Mouse (Mus musculus): ENCODE measurements around the gene 3425401B19Rik.

3425401B19Rik gene

DNA sequence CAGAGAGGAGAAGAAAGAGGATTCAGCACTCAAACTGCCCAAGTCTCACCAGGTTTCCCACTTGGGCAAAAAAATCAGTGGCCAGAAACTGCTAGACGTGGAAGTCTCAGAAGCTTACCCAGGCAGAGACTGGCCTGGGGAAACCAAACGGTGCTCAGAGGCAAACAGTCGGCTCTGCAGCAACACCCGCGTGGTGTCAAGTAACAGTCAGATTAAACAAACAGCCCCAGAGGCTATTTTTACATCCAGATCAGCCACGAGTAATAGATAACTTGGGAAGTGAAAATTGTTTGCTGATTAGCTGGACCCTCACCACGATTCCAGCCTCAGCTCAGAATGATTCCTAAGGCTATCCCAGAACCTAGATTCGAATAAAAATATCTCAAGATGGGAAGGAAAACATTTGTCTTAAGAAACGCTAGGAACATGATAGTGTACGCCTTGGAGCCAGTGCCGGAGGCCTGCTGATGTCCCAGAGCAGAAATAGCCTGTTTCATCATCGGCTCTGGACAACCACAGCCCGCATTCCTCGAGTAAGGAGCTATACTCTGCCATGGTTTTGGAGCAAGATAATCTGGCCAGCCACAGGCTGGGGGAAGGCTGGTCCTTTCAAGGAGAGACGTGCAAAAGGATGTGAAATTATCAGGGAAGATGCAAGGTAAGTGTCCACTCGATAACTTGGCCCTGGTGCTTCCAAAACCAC lies at the start of gene 3425401B19Rik:
TSS of gene 3425401B19Rik (minus strand) at position 170 of the 703 bp plus-strand sequence.
- DNase-seq = no peak

DNA sequence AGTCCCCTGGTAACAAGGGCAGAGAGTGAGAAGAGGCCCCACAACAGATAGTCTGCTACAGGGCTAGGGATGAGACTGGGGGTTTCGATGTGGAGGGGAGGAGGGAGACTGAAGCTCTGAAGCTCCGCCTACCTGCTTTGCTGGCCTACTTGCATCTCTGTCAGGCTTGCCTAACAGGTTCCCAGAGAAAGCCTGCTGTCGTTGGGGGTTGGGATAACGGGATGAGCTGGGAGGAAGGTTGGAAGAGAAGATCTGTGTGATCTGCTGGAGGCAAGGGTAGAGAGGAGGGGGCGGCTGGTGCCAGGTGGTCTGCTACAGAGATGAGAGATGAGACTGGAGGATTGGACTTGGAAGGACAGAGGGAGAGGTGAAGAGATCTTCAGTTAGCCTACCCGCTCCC lies 47.9 kb upstream of the 3425401B19Rik start:
- DNase-seq = no peak

DNA sequence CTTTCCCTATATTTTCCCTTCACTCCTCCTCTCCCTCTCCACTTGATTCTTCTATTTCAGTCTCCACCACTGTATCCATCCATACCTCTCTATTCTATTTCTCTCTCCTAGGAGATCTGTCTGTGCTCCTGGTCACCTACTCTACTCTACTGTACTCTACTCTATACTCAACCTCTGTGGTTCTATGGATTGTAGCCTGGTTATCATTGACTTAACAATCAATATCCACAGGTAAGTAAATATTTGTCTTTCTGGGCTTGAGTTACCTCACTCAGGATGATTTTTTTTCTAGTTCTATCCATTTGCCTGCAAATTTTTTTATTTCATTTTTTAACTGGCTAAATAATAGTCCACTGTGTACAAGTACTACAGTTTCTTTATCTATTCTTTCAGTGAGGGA lies 41.8 kb upstream of the 3425401B19Rik start:
- DNase-seq = no peak

DNA sequence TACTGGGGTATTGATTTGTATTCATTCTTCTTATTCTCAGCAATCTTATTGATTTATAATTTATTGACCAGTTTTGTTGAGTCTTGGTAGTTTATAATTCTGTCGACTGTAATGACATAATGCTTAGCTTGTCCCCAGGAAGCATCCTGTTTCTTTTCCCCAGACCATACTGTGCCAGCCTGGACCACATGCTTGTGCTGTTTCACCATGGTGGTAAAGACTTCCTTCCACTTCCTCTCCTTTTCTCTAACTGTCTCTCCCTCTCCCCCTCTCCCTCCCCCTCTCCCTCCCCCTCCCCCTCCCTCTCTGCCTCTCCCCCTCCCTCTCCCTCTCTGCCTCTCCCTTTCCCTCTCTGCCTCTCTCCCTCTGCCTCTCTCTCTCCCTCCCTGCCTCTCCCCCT lies 36.4 kb upstream of the 3425401B19Rik start:
- no peak for DNase-seq

DNA sequence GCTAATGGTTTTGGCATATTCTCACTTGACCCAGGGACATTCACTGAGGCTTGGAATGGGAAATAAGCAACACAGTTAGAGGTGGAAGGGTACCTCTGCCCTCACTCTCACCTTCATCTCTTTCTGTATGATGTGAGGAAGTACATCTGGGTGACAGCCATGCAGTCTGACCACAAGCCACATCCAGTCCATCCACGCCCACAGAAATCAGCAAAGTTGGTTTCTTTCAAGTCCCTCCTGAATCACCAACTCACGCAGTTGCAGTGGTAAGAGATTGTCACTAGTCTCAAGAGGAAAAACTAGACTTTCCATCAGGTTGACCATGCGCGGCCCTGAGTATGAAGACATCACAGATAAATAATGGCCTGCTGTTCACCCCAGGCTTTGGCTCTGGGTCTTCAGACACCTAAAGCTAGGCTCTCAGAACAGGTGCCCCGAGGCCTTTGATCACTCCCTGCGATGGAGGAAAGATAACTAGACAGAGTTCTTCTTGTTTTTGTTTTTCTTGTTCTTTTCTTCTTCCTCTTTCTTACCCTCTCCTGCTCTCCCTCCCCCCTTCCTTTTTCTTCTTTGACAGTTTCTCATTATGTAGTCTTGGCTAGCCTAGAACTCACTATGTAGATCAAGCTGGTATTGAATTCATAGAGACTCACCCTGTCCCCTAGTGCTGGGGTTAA lies 31.8 kb upstream of the 3425401B19Rik start:
- DNase-seq = no peak

DNA sequence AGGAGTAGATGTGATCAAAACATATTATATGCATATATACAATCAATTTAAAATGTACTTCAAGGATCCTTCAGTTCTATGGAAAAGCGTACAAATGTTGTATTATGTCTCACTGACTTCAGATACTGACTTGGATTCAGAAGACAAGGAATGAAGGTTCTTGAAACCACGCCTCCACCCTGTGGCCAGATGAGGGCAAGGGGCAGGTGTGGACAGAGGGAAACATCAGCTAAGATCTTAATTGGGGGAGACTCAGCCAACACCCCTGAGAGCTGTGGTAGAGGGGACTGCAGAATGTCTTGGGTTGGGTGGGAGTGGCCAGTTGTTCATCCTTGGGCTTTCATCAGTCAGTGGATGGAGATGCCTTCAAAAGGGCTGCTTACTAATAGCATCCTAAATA lies 30.4 kb upstream of the 3425401B19Rik start:
- no peak for DNase-seq

DNA sequence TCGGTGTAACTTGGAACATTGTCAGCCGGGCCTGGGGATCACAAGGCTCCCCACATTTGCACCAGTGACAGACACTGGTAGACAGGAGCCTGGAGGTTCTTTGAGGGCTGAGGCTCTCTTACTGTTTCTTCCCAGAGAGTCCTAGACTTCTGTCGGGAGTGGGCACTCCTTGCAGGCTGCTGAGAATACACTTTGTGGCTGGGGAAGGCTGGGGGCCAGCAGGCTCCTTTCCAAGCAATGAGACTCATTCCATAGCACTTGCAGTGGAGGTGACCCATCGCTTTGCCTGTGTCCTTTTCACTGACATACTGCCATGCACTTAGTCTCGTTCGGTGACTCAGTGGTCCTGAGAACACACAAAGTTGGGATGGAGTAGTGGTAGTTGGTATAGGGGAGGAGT lies 30.0 kb upstream of the 3425401B19Rik start:
- DNase-seq = no peak

DNA sequence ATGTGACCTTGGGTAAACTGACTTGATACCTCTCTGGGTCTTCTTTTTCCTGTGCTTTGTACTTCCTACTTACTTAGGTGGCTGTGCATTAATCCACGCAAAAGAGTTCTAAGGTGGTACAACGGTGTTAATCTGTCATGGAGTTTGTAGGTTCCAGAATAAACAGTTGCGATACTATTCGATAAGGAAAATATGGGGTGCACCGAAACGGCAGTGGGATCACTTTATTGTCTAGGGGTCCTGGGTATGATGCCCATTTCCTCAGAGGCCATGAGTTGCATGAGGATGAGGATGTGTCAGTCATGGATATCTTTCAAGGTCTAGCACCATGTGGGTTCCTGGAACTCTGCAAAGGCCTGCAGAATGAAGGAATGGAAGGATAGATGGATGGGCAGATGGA lies 24.8 kb upstream of the 3425401B19Rik start:
- no peak for DNase-seq

DNA sequence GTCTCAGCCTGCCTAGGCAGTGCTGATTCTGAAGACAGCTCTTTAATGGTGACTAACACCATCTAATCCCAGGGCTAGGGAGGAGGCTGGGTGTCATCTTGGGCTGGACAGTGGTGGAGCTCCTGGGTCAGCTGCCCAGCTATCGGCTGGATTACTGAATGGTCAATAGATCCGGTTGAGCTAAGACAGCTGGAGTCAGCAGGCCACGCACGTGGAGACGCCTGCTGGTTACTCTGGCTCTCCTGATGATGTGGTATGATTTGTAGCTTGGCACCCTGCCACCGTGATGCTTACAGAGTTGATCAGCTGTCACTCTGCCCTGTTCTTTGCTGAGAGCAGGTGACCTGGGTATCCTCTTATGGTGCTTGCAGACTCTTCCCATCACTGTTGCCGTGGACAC lies 23.7 kb upstream of the 3425401B19Rik start:
- no peak for DNase-seq

DNA sequence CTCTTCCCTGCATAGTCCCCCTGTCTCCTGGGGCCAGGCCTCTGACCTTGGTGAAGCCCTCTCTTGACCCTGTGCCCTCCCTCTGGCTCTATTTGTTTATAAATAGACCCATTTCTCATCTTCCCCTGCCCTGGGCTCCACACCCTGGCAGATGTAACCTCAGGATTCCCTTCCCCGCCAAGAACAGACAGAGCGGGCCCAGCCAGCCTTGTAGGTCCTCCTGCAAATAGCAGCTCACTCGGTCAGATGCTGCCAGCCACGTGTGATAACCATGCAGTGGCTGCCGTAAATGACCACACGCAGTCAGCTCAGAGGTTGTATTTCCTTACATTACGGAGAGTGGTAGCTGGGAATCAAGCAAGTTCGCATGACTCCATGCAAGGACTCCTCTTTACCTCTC lies 22.8 kb upstream of the 3425401B19Rik start:
- no peak for DNase-seq

DNA sequence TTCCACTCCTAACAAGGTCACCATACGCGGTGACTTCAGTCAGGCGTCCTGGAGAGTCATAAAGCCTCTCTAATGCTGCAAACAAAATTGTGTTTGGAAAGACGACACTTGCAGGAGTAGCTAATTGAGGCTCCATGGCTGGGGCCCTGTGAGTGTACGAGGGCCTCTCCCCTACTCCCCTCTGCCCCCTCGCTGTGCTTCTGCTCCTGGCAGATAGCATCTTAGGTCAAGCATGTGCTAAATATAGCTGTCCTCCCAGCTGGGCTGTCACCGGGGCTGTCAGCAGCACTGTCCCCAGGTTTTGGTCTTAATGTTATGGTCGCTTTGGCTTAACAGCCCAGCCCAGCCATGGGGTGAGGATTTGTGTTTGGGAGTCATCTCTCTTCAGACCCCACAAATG lies 15.9 kb upstream of the 3425401B19Rik start:
- no peak for DNase-seq

DNA sequence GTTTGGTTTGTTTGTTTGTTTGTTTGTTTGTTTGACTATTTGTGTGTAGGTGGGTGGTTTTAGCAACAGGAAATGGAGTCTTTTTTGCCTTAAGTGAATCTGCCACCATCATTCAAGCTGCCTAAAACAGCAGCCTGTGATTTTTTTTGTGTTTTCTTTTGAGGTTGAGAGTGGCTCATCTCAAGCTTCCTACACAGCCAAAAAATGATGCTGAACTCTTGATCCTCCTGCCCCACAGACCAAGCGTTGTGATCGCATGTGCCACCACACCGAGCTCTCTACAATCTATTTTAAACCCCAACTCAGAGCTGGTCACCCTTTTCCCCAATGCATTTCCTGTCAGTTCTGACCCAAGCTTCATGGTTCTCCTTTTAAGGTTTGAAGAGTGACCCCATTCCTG lies 13.5 kb upstream of the 3425401B19Rik start:
- DNase-seq = no peak

DNA sequence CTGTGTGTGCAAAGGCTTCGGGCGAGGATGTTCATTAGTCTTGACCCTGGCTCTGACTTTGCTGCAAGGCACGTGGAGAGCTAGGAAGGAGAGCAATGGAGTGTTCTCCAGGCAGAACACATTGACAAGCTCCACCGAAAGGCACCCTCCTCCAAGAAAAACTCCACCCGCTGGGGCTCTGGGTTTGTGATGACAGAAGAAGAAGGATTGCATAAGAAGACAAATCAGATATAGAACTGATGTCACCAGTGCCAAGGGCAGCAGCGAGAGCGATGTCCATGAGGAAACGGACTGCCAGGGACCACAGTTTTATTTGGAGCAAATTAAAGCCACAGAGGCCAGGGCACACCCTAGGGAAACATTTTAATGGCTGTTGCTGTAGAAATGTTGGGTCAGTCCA lies 12.7 kb upstream of the 3425401B19Rik start:
- no peak for DNase-seq

DNA sequence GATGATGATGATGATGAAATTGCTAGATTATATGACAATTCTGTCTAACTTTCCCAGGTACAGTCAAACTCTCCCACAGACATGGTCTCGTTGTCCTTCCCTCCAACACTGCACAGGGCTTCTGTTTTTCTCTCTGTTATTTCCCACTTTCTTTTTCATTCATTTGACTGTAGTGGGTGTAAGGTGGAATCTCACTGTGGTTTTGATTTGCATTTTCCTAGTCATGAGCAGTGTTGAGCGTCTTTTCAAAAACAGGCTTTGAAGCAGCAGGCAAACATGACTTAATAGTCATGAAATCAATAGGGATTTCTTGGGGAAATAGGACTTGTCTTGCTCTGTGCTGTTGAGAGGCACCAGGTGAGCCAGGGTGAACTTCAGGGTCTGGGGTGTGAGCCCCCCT lies 11.3 kb upstream of the 3425401B19Rik start:
- DNase-seq = no peak

DNA sequence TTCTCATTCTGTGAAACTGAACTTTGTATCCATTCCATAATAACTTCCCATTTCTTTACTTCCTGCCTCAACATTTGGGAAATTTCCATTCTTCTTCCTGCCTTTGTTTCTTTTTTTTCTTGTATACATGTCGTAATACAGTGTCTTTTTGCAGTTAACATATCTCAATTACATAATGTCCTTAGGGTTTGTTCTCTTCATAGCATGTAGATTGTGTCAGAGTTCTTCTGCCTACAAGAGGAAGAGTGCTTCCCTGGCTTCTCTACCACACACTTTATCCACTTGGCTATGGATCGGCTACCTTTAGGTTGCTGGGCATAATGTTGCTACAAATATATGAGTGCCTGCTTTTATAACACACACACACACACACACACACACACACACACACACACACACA lies 10.8 kb upstream of the 3425401B19Rik start:
- DNase-seq = no peak

DNA sequence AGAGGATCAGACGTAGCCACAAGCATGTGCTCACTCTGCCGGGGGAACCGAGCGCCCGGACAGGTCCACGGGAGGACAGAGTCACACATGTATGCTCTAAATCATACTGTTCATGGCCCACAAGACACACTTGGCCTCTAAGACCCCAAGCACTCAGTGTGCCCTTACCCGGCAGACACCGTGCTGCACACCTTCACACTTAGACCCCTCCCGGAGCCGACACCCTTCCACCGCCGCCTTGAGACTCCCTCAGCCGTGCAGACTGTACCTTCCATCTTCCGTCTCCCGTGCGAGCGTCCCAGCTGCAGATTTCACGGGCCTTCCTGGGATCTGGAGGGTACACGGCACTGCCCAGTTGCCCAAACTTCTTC lies 373 bp downstream of the 3425401B19Rik start:
- DNase-seq = no peak

DNA sequence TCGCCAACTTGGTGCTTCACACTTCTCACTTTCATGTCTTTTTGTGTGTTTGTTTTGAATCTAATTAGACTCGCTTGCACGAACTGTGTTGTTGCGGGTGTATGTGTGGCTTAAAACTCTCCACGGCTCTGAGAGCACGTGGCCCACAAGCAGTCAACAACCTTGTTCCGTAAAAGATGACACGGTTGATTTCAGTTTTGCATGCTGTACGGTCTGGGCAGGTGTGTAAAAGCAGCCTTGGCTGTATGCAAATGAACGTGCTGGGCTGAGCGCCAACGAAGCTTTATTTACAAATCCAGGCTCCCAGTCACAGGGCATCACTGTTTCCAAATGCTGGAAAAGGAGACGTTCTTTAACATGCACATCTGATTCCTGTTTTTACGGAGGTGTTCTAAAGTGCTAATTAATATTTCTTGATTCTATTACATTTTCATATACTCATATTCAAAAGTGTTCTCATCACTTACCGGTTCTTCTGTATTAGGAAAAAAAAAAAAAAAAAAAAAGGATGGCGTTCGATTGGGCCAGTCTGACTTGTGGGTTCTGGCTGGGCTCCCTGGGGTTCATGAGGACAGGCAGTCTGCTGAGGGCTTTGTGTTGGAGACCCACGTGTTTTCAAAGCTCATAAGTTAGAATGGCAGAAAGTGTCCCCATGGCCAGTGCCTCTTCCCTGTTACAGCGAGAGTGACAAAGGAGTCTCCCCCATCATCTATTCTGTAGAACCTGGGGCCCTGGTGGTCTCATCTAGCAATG lies 935 bp downstream of the 3425401B19Rik start:
- peak; percentile 8 for DNase-seq

DNA sequence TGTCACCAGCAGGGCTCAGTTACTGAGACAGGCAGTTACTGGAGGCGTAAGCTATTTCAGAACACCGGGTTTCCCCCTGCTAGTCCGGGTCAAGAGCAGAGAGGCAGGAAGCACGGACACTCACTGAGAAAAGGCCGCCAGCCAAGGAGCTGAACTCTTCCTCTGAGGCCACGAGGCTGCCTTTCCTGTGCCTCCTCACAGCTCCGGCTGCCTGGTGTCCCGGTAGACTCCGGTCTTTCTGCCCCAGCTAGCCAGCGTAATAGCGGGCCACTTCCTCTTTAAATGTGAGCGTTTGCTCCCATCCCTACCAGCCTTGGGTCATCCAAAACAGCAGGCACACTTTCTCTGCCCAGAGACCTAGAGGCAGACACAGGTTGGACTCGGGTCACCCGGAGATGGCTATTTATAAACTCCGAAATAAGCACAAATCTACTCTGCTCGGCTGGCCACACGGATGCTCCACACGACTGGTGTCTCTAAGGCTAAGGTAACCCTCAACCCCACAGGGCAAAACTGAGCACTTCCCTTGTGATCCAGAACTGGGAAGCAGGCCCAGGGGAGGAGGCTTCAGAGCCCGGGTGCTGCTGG lies 1.7 kb downstream of the 3425401B19Rik start:
- peak; percentile 36 for DNase-seq

DNA sequence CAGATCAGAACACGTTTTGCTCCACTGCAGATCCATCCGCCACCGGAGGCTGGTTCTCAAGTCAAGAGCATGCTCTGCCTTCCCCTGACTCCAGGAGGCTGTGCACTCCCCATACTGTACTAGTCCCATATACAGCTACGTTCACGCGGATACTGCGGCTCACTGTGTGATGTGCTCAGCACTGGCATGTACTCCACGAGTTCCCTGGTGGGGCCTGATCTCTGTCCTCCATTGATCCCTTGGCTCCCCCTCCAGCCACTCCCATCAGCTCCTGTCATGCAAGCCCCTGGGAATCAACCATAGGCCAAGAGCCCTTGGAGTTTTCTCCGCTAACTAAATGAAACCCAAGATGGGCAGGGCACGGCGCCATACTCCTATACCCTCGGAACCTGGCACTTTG lies 2.6 kb downstream of the 3425401B19Rik start:
- DNase-seq = no peak

DNA sequence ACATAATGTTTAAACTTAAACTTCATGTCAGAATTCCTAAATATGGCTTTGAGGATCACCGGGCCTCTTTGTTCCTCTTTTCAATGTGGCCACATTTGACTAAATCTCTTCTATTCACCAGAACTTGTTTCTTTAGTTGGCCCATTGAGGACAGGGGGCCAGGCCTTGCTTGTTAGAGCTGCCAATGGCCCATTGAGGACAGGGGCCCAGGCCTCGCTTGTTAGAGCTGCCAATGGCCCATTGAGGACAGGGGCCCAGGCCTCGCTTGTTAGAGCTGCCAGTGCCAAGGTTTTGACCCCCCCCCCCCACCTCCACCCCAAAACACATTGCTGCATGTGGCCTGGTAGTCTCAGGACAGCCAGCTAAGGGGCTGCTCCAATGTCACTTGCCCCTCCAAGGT lies 3.5 kb downstream of the 3425401B19Rik start:
- no peak for DNase-seq

DNA sequence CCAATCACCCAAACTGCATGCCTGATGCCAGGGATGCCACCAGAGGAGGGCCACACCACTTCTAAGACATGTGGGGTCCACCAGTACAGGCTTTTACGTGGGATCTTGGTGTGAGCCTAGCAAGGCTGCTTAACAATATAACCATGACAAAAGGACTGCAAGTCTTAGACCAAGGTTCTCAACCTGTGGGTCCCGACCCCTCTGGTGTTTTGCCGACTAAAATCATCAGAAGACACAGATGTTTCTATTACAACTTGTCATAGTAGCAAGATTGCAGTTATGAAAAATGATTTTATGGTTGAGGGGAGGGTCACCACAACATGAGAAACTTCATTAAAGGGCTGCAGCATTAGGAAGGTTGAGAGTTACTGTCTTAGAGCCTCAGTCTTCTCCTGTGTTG lies 6.5 kb downstream of the 3425401B19Rik start:
- DNase-seq = no peak

DNA sequence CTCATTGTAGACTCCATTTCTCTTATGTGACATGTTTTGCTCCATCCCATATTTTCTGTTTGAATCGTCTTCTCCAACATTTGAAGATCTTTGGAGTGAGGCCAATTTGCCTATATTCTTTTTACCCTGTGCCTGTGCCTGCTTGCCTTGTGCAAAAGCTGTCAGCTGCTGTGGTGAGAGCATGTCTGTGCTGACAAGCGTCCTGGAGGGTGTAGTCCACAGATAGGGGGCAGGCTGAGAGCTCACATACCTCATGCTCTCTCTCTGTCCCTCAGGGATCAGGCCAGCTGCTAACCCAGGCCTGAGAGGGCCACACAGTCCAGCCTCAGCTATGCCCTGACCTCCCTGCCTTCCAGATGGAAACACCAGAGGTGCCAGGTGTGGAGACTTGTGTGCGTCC lies 11.9 kb downstream of the 3425401B19Rik start:
- DNase-seq = no peak

DNA sequence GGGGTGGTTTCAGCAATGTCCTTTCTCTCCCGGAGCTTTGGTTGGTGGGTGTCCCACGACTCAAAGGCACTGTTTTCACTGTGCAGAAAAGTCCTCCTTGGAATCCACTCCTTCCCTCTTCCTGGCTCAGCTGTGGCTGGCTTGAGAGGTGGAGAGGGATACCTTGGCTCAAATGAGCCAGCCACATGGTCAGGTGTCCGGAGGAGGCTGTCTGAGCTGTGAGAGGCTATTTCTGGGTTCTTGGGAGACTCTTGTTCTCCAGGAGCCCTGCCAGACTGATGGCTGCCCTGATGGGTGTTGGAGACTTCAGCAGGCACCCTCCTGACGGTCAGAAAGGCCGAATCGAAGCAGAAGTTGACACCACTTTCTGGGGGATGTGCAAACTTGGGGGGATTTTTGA lies 22.0 kb downstream of the 3425401B19Rik start:
- DNase-seq = no peak

DNA sequence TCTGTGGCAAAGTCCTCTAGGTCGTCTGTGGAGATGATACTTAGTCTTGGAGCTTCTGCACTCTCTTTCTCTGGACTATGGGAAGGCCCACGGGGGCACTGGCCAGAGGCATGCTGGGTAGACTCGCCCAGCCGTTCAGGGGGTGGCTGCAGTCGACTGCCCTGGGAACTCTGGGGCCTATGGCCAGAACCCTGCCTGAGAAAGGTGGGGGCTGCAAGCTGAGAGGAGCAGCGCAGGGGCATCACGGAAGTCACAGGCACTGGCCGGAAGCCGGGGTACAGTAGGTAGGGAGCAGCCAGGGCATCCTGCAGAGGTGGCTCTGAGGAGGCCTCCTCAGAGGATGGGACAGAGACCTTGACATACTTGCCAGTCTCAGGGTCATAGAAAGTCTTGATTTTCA lies 25.3 kb downstream of the 3425401B19Rik start:
- no peak for DNase-seq
